Mouse (Mus musculus) bone marrow, adult 2 months (tissue): Measurements from ENCODE around the gene Hist1h1b.

ENCODE experiments used
- CTCF ChIP-seq: fragments of 200-500 bp; IDR thresholded peaks from 2 replicates; pipeline ENCODE4 v1.5.1; 2011; ENCODE audit warnings: low read length, control low read depth; ENCODE audit not compliant: control insufficient read depth, insufficient read depth
- POLR2A ChIP-seq: fragments of 200-500 bp; IDR thresholded peaks from 2 replicates; pipeline ENCODE4 v1.6.1; 2011; ENCODE audit warnings: low read depth, mild to moderate bottlenecking, control low read depth, low read length, borderline replicate concordance; ENCODE audit not compliant: control insufficient read depth

- no peak for TF ChIP-seq CTCF
- TF ChIP-seq POLR2A, result no peak
Measured at GRCm38 (mm10) chr13:21751417-21751816, 29.0 kb downstream of the Hist1h1b start.
